Mouse (Mus musculus): ENCODE results near the gene Iglon5. TPM values are rescaled to one million over a fixed set of nuclear protein-coding genes. Genes with fewer than 3 reads are reported as not detected.

Gene Iglon5
- 1.1 and 1.5 TPM in 2 replicates for polyA plus RNA-seq (2015; fragmentation: Nextera tagmentation; extraction: Ambion mirVana)

DNA sequence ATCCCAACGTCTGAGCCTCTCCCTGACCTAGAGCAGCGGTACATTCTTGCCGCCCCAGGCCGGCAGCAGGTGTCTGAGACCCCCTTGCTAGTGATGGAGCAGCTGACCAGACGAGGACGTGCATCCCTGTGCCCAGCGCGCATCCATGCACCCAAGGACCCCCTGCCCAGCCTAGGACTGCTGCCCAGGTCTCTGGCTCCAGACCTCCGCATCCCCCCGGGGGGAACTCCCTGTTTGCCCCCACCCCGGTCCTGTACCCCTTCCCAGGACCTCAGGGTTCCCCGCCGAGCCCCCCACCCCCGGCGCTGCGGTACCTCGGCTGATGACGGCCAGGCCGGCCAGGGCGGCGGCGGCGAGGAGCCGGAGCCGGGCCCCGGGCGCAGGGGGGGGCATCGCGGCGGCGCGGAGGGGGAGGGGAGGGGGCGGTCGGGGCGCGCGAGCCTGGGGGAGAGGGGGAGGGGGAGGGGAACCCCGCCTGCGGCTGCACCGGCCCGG lies at the start of gene Iglon5:
Iglon5 (minus strand) TSS at position 445 of the 495 bp plus-strand sequence.
- Histone ChIP-seq H3K27me3 (no peaks in the 10 kb centered on the region), H3K36me3 (no peaks in the 10 kb centered on the region), H3K9ac (peak within 1 kb of the TSS; percentile 31; the same call in 1 of the 2 replicates), H3K4me2 (replicated peaks) (peak within 1 kb of the TSS; percentile 82), H3K9me3 (replicated peaks) (no peaks in the 10 kb centered on the region), H3K4me1 (peaks cover 11% of the 10 kb centered on the region; the same call in 1 of the 2 replicates), H3K4me3 (replicated peaks) (peak within 1 kb of the TSS; percentile 50), H3K27ac (replicated peaks) (no peak within 1 kb of the TSS)
- under 1% methylated on average over 26 of the region's 41 CpGs for WGBS
- ATAC-seq (ENCODE audit: insufficient number of reproducible peaks, low FRiP score, low TSS enrichment, low read depth), result peak; percentile 26; the same call in 1 of the 2 replicates

DNA sequence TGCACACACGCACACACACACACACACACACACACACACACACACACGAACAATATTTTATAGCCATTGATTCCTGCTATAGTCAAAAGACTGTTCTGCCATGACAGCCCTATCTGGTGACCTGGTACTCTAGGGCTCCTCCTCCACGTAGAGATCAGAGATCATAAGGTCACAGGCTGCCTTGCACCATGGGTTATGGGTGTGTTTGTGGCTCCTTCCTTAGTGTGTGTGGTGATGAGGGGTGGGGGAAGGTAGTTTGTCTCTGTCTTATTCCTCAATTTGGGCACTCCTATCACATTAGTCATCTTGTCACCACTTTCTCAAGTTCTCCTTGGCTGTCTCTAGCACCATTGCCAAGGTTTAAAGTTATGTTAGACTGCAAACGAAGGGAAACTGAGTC lies 48.6 kb upstream of the Iglon5 start:
- Histone ChIP-seq H3K4me1 (no peaks in the 10 kb centered on the region), H3K27me3 (no peaks in the 10 kb centered on the region), H3K27ac (replicated peaks) (no peak overlapping the region), H3K9me3 (replicated peaks) (no peaks in the 10 kb centered on the region), H3K4me2 (replicated peaks) (no peak overlapping the region), H3K4me3 (replicated peaks) (no peak overlapping the region), H3K9ac (no peak overlapping the region), H3K36me3 (no peaks in the 10 kb centered on the region)
- WGBS, result 68% methylated on average over 4 of the region's 4 CpGs
- ATAC-seq (ENCODE audit: insufficient number of reproducible peaks, low FRiP score, low TSS enrichment, low read depth), result no peak

DNA sequence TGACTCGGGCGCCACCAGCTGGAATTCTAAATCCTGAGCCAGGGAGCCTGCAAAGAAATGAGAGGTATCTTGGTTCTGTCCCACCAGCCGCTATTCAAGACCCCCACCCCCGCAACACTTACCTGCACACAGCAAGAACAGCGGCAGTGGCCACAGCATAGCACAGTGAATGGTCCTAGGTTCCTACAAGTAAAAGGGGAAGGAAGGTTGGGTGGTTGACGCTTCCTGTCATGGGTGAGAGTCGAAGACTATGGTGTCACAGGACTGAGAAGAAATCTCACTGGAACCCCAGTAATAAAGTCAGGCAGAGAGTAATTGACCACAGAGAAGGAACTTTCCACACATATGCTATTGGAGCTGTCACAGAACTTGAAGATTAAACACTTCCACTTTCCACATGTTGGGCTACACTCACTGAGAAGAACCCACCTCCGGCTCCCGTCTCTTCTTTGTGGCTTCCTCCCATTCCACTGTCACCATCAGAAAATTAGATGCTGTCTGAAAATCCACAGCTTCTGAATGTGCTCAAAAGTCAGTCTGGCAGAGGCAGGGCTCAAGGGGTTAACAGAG lies 43.1 kb upstream of the Iglon5 start:
- Histone ChIP-seq H3K36me3 (no peaks in the 10 kb centered on the region), H3K9me3 (replicated peaks) (no peaks in the 10 kb centered on the region), H3K27ac (replicated peaks) (no peak overlapping the region), H3K9ac (no peak overlapping the region), H3K4me2 (replicated peaks) (no peak overlapping the region), H3K4me1 (no peaks in the 10 kb centered on the region), H3K27me3 (no peaks in the 10 kb centered on the region), H3K4me3 (replicated peaks) (no peak overlapping the region)
- WGBS, result 79% methylated on average over 9 of the region's 9 CpGs
- no peak for ATAC-seq (ENCODE audit: insufficient number of reproducible peaks, low FRiP score, low TSS enrichment, low read depth)

- H3K27me3 ChIP-seq, result no peaks in the 10 kb centered on the region
- 65% methylated on average over 8 of the region's 8 CpGs for WGBS
- no peak overlapping the region for H3K4me3 ChIP-seq (replicated peaks)
- H3K4me2 ChIP-seq (replicated peaks), result no peak overlapping the region
- H3K9me3 ChIP-seq (replicated peaks), result no peaks in the 10 kb centered on the region
- H3K27ac ChIP-seq (replicated peaks), result no peak overlapping the region
- no peak for ATAC-seq (ENCODE audit: insufficient number of reproducible peaks, low FRiP score, low TSS enrichment, low read depth)
- no peaks in the 10 kb centered on the region for H3K4me1 ChIP-seq
- H3K36me3 ChIP-seq, result no peaks in the 10 kb centered on the region
- no peak overlapping the region for H3K9ac ChIP-seq
These were observed 40.4 kb upstream of the Iglon5 start for GRCm38 (mm10) chr7:43530216-43530785.

DNA sequence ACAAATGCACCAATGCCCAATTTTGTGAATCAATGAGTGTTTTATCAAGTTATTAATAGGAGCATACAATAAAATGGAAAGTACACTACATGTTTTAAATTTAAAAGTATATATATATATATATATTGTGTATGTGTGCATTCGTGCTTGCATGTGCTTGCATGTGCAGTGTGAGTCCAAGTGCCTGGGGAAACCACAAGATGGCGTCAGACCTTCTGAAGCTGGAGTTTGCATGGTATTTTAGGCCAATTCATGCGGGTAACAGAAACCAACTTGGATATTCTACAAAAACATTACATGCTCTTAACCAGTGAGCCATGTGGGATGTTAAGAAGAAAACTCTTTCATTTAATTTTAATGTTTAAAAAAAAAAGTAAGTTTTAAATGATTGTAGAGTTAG lies 35.4 kb upstream of the Iglon5 start:
- Histone ChIP-seq H3K9ac (no peak overlapping the region), H3K4me3 (replicated peaks) (no peak overlapping the region), H3K9me3 (replicated peaks) (no peaks in the 10 kb centered on the region), H3K4me2 (replicated peaks) (no peak overlapping the region), H3K27ac (replicated peaks) (no peak overlapping the region), H3K36me3 (no peaks in the 10 kb centered on the region), H3K4me1 (no peaks in the 10 kb centered on the region), H3K27me3 (no peaks in the 10 kb centered on the region)
- WGBS, result 48% methylated on average over 3 of the region's 3 CpGs
- ATAC-seq (ENCODE audit: insufficient number of reproducible peaks, low FRiP score, low TSS enrichment, low read depth), result no peak

DNA sequence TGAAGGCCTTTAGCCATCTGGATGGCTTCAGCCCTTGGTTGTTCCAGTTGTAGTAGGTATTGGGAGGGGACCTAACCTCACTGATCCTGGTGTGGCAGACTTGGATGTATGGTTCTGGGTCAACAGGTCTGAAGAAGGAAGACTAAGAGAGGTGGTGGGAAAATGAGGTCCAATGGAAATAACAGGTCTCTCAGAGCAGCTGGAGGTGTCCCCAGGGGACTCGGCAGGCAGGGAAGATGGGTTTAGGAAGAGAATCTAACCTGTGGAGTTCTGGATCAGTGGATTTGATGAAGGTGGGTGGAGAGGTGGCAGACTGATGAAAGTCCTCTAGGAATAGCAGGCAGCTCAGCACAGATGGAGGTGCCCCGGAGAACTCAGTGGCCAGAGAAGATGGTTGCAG lies 32.9 kb upstream of the Iglon5 start:
- no peak overlapping the region for H3K4me3 ChIP-seq (replicated peaks)
- ATAC-seq (ENCODE audit: insufficient number of reproducible peaks, low FRiP score, low TSS enrichment, low read depth), result no peak
- WGBS, result 88% methylated on average over 2 of the region's 2 CpGs
- H3K27me3 ChIP-seq, result no peaks in the 10 kb centered on the region
- no peaks in the 10 kb centered on the region for H3K36me3 ChIP-seq
- H3K4me2 ChIP-seq (replicated peaks), result no peak overlapping the region
- H3K9ac ChIP-seq, result no peak overlapping the region
- no peak overlapping the region for H3K27ac ChIP-seq (replicated peaks)
- no peaks in the 10 kb centered on the region for H3K9me3 ChIP-seq (replicated peaks)
- no peaks in the 10 kb centered on the region for H3K4me1 ChIP-seq

- Histone ChIP-seq H3K4me2 (replicated peaks) (no peak overlapping the region), H3K36me3 (no peaks in the 10 kb centered on the region), H3K4me1 (no peaks in the 10 kb centered on the region), H3K9me3 (replicated peaks) (no peaks in the 10 kb centered on the region), H3K4me3 (replicated peaks) (no peak overlapping the region), H3K27me3 (no peaks in the 10 kb centered on the region), H3K9ac (no peak overlapping the region), H3K27ac (replicated peaks) (no peak overlapping the region)
- 86% methylated on average over 15 of the region's 15 CpGs for WGBS
- no peak for ATAC-seq (ENCODE audit: insufficient number of reproducible peaks, low FRiP score, low TSS enrichment, low read depth)
These were observed 28.5 kb upstream of the Iglon5 start for GRCm38 (mm10) chr7:43518341-43518740.

GRCm38 (mm10) chr7:43515076-43515475 lies 25.2 kb upstream of the Iglon5 start:
- 72% methylated on average over 5 of the region's 5 CpGs for WGBS
- Histone ChIP-seq H3K4me2 (replicated peaks) (no peak overlapping the region), H3K9ac (no peak overlapping the region), H3K4me1 (no peaks in the 10 kb centered on the region), H3K27ac (replicated peaks) (no peak overlapping the region), H3K4me3 (replicated peaks) (no peak overlapping the region), H3K27me3 (no peaks in the 10 kb centered on the region), H3K36me3 (no peaks in the 10 kb centered on the region), H3K9me3 (replicated peaks) (no peaks in the 10 kb centered on the region)
- ATAC-seq (ENCODE audit: insufficient number of reproducible peaks, low FRiP score, low TSS enrichment, low read depth), result no peak

DNA sequence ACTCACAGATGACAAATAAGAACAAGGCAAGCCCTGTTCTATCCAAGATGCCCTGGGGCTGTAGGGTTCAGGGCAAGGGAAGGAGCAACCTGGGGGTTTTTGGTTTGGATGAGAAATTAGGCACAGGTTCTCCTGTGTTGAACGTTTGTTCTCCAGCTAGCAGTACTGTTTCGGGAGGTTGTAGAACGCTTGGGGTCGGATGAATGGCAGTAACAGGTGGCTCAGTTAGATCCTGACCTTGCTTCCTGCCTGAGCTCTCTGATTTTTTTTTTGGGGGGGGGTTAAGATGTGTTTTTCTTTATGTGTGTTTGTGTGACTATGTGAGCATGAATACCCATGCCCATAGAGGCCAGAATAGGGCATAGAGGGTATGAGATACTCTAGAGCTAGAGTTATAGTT lies 22.6 kb upstream of the Iglon5 start:
- H3K4me1 ChIP-seq, result no peaks in the 10 kb centered on the region
- 64% methylated on average over 4 of the region's 4 CpGs for WGBS
- H3K4me3 ChIP-seq (replicated peaks), result no peak overlapping the region
- no peaks in the 10 kb centered on the region for H3K36me3 ChIP-seq
- no peak overlapping the region for H3K4me2 ChIP-seq (replicated peaks)
- H3K27ac ChIP-seq (replicated peaks), result no peak overlapping the region
- H3K27me3 ChIP-seq, result no peaks in the 10 kb centered on the region
- H3K9me3 ChIP-seq (replicated peaks), result no peaks in the 10 kb centered on the region
- H3K9ac ChIP-seq, result no peak overlapping the region
- ATAC-seq (ENCODE audit: insufficient number of reproducible peaks, low FRiP score, low TSS enrichment, low read depth), result no peak

GRCm38 (mm10) chr7:43511707-43512478 lies 22.0 kb upstream of the Iglon5 start:
- Histone ChIP-seq H3K4me1 (no peaks in the 10 kb centered on the region), H3K4me2 (replicated peaks) (no peak overlapping the region), H3K9ac (no peak overlapping the region), H3K27ac (replicated peaks) (no peak overlapping the region), H3K36me3 (no peaks in the 10 kb centered on the region), H3K27me3 (no peaks in the 10 kb centered on the region), H3K9me3 (replicated peaks) (no peaks in the 10 kb centered on the region), H3K4me3 (replicated peaks) (no peak overlapping the region)
- 53% methylated on average over 4 of the region's 4 CpGs for WGBS
- no peak for ATAC-seq (ENCODE audit: insufficient number of reproducible peaks, low FRiP score, low TSS enrichment, low read depth)

GRCm38 (mm10) chr7:43495343-43496021 lies 5.6 kb upstream of the Iglon5 start:
- H3K9ac ChIP-seq, result no peak overlapping the region
- H3K4me1 ChIP-seq, result peaks cover under 1% of the 10 kb centered on the region; the same call in 1 of the 2 replicates
- no peaks in the 10 kb centered on the region for H3K9me3 ChIP-seq (replicated peaks)
- WGBS, result 12% methylated on average over 21 of the region's 21 CpGs
- H3K27ac ChIP-seq (replicated peaks), result no peak overlapping the region
- ATAC-seq (ENCODE audit: insufficient number of reproducible peaks, low FRiP score, low TSS enrichment, low read depth), result no peak; the same call in 1 of the 2 replicates
- H3K4me2 ChIP-seq (replicated peaks), result no peak overlapping the region
- H3K4me3 ChIP-seq (replicated peaks), result no peak overlapping the region
- 0 out of 2 replicates have a peak, but pooled peaks cover 4% of the 10 kb centered on the region for H3K27me3 ChIP-seq
- no peaks in the 10 kb centered on the region for H3K36me3 ChIP-seq

All from embryonic facial prominence, embryonic 15.5 days (tissue).